Mouse (Mus musculus): Measurements from ENCODE around the gene Sgcd.

Gene Sgcd

DNA sequence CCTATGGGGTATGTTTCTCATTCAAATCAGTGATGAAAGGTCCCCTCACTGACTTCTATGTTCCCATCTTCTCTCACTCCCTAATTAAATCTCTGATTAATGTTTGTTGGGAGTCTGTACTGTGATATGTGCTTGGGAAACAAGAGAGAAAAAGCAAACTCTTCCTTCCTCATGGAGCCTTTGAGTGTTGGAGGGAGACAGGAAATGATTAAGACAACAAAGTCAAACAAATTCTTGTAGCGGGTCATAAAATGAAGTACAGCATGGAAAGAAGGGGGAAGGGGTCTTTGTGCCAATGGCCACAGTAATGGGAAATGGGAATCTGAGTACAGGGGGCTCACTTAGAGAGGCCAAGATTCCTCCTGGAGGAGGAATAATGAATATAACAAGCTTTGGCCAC lies 1063.8 kb downstream of the Sgcd start:
- DNase-seq, result no peak

- peak; percentile 15 to 28 for DNase-seq
Observed at GRCm38 (mm10) chr11:46920244-46920643, 1068.5 kb downstream of the Sgcd start.

DNA sequence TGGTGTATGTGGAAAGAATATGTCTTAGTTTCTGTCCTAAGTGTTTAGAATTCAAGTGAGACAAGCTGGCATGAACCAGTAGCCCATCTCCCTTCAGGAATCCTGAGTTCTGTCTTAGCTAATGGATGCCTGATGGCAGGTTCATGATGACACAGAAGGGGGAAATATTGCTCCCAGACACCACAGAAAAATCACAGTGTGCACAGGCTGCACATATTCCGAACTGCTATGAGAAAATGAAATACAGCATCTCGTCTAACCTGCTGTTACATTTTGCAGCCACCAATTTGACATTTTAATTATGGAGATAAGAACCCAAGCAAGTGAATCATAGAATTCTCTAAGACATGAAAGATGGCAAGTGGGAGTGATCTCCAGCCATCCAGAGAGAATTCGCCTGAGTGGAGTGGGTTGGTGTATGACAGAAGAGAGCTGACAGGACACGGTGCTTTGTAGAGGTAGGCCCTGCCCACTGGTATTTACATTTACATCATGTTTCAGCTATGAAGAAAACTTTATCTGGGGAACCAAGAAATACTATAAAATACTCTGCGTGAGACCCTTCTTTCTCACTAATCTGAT lies 1076.0 kb downstream of the Sgcd start:
- DNase-seq, result no peak

GRCm38 (mm10) chr11:46904281-46904680 lies 1084.5 kb downstream of the Sgcd start:
- no peak for DNase-seq

DNA sequence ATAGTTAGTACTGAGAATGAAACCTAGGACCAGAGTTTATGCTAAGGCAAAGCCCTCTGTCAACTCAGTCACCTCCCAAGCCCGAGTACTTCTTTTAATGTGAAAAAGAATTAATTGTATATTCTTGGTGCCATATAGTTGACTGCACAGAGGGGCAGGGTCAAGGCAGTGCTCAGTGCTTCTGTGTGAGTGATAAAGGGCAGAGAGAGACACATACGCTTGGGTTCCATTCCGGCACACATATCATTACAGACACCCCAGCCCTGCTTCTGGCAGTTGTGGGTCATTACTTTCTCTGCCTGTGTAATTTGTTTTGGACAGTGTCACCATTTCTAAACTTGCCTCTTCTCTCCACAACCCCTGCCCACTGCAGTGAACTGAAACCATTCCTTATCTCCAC lies 1099.7 kb downstream of the Sgcd start:
- no peak for DNase-seq

GRCm38 (mm10) chr11:46882456-46882855 lies 1106.3 kb downstream of the Sgcd start:
- peak; percentile 64 for DNase-seq

DNA sequence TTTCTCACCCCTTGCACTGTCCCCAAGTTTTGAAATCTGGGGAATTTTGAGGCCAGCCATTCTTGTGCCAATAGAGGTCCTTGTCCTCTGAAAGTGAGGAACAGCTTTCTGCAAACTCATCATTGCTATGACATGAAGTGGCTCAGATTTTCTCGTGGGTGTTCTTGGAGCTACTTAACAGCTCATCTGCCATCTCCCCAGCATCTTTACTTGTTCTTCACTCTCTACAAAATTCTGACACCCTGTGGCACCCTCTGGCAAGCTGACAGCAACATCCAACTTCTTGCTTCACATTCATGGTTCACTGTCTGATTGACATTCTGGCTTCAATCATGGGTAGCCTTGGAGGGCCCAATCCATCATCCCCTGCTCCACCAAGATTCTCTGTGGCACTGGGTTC lies 1113.0 kb downstream of the Sgcd start:
- no peak for DNase-seq

GRCm38 (mm10) chr11:46868594-46868993 lies 1120.2 kb downstream of the Sgcd start:
- DNase-seq, result no peak

- DNase-seq, result peak; percentile 59 to 71
Observed at GRCm38 (mm10) chr11:46864809-46865208, 1124.0 kb downstream of the Sgcd start.

DNA sequence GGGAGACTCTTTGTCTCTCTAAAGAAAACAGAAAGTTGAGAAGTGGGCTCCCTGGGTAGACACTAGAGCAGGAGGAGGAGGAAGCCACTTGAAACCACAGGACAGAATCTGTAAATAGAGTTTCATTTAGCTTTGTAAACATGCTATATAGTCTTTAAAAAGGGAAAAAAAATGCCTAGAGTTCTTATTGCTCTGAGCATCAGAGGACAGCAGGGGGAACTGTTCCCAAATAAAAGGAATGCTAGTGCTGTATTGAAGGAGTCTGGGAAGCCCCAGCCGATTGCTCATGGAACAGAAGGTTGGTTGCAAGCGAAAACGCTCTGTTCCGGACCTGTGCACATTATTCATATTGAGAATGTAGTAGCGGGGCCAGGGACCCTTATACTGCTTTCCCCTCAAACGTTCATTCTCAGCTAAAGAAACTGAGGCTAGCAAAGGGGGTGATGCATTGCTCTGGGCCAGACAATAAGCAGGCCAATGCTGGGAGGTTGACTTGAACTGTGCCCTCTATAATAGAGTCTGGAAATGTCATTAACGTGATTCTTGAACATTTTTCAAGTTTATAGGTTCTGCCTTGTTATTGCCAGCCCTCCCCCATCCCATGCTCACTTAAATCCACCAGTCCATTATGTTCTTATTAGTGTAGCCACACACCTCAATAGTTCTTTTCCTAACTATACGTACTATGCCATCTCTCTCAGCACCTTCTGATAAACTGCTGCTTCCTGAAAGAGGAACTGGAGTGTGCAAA lies 1140.4 kb downstream of the Sgcd start:
- peak; percentile 22 to 31 for DNase-seq

DNA sequence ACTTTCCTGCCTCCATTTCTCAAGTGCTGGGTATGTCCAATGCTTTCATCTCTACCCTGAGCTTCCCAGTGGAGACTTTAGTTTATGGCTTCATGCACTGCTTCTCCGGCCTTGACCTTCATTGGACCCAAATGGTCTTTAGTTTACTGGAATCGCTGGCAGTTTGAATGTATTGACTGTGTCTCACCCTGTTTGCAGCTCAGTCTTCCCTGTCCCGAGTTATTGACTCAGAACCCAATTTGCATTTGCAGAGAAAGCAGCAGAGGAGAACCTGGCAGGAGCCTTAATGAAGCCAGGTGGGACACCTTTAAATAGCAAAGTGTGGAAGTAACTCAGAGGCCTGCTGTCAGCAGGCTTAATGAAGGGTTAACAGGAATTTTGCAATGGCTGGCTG lies 1140.9 kb downstream of the Sgcd start:
- DNase-seq, result no peak

DNA sequence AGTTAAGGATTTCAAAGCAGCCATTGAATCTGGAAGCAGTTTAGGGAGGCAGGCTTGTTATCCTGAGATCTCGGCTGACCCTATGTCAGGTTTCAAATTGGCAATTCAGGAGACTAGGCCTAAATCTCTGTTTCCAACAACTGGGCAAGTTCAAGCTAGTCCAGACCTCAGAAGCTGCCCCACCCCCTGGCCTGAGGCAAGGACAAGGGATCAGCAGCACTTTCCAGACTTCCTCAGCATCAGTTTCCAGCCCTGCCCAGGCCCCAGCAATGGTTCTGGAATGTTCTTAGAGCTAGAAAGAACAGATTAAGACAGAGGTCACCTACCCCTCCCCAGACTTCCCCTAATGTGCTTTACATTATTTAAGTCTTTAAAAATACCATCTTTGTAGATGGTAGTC lies 1142.1 kb downstream of the Sgcd start:
- no peak for DNase-seq

Data from cerebellum, postnatal 14 days (tissue).